Mouse (Mus musculus) cortical plate, adult 2 months (tissue): ENCODE measurements around the gene Cdk20.
"Not testable (repeated sequence)": the region's sequence is repeated elsewhere in the genome, so short reads cannot be mapped to it uniquely, and the experiment has no call there.

Experiments
- CTCF ChIP-seq: fragments of 200-500 bp; IDR thresholded peaks from 2 replicates; pipeline ENCODE4 v1.5.1; 2011; ENCODE audit warnings: mild to moderate bottlenecking, control low read depth, low read length; ENCODE audit not compliant: insufficient read depth; ENCODE audit errors: extremely low read depth
- POLR2A ChIP-seq: fragments of 200-500 bp; IDR thresholded peaks from 2 replicates; pipeline ENCODE4 v1.6.1; 2011; ENCODE audit warnings: mild to moderate bottlenecking, low read length, control low read depth; ENCODE audit not compliant: insufficient read depth; ENCODE audit errors: extremely low read depth

DNA sequence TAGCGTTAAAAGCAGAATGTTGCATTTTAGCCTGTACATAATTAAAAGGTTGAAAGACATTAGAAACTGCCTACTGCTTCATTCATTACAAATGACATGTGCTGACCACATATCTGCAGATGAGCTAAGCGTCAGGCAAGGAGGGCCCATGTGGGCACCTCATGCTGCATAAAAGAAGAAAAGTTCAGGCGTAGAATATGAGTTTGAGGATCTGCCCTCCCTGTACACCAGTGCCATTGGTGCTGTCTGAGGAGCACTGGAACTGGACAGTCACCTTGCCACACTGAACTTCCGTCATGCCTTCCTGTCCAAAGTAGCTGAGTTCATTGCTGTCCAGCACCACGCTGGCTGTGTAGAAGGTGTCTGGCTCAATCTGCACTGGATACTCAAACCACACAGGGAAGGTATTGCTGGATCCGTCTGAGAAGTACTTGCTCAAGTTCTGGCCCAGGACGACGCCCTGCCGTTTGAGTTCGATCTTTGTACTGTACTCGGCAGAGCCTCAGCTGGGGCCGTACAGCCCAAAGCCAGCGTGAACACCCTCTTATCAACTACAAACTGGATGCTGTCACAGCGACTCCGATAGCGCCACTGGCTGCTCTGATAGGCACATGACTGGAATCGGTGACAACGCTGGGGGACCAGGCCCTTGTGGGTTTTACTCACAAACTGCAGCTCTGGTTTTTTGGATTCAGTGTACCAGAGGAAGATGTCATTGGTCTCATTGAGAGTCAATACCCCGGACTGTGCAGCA, 25.3 kb downstream of the Cdk20 start:
- TF ChIP-seq CTCF, POLR2A: not testable (repeated sequence)
